Mouse (Mus musculus): ENCODE measurements around the gene 4933428G20Rik. TPM values are rescaled to one million over a fixed set of nuclear protein-coding genes. Genes with fewer than 3 reads are reported as not detected.

The 4933428G20Rik gene
- total RNA-seq, 2 experiments from 2014 or later, result not detected

- intact Hi-C loops (cut with DNase I), result no loop called here
- DNase-seq, result no peak
Measured at GRCm38 (mm10) chr11:97441036-97441657, 59.0 kb downstream of the 4933428G20Rik start.

Other genes starting within 250 kb of the 4933428G20Rik start
- gene Npepps, start 219.7 kb downstream of the 4933428G20Rik start, total RNA-seq (2021), result 10 to 100 TPM; 51.5 to 56.9 TPM
- gene Mrpl45, start 184.6 kb downstream of the 4933428G20Rik start, total RNA-seq (2021), result 10 to 100 TPM; 33.5 to 37.9 TPM
- gene Gpr179, start 148.3 kb downstream of the 4933428G20Rik start, total RNA-seq (2021), result under 1 TPM in 1 of 2 experiments, not detected in 1; 0.03 TPM
- gene Socs7, start 137.8 kb downstream of the 4933428G20Rik start, total RNA-seq (2021), result 10 to 100 TPM; 42.0 to 43.4 TPM
- gene Arhgap23, start 84.8 kb downstream of the 4933428G20Rik start, total RNA-seq (2021), result 1 to 10 TPM; 5.4 to 6.6 TPM
- gene Srcin1, start 75.8 kb upstream of the 4933428G20Rik start, total RNA-seq (2021), result under 1 TPM; 0.59 to 0.72 TPM
- gene Epop, start 129.4 kb upstream of the 4933428G20Rik start, total RNA-seq (2021), result 1 to 10 TPM in 1 of 2 experiments, under 1 TPM in 1; 0.91 to 1.2 TPM
- gene Mllt6, start 163.1 kb upstream of the 4933428G20Rik start, total RNA-seq (2021), result 10 to 100 TPM; 40.7 to 46.4 TPM
- gene Cisd3, start 185.5 kb upstream of the 4933428G20Rik start, total RNA-seq (2021), result 100 to 1,000 TPM; 103 to 108 TPM
- gene Pcgf2, start 200.2 kb upstream of the 4933428G20Rik start, total RNA-seq (2021), result 1 to 10 TPM; 2.1 to 2.3 TPM
- gene Psmb3, start 203.1 kb upstream of the 4933428G20Rik start, total RNA-seq (2021), result 100 to 1,000 TPM; 124 to 129 TPM
- gene Pip4k2b, start 244.4 kb upstream of the 4933428G20Rik start, total RNA-seq (2021), result 10 to 100 TPM; 44.0 to 47.0 TPM